Mouse (Mus musculus) intestine, embryonic 16.5 days (tissue): ENCODE data around the gene Dtx4. TPM values are rescaled to one million over a fixed set of nuclear protein-coding genes. Genes with fewer than 3 reads are reported as not detected.

ENCODE experiments used
- ATAC-seq: fragments of 200-750 bp; cut with Nextera tagmentation; 2 replicates; pipeline ENCODE4 v1.8.0; 2017; ENCODE audit warnings: moderate TSS enrichment, moderate library complexity
- H3K27ac ChIP-seq: fragments of 300-500 bp; sonication (generic); 2 replicates; pipeline ENCODE4 v1.5.1; 2014; ENCODE audit warnings: mild to moderate bottlenecking, low read length
- H3K27me3 ChIP-seq: fragments of 300-500 bp; sonication (generic); replicated peaks from 2 replicates; pipeline ENCODE4 v1.6.1; 2014; ENCODE audit warnings: low read length, control low read depth, mixed read lengths; ENCODE audit not compliant: control insufficient read depth, insufficient read depth
- H3K36me3 ChIP-seq: fragments of 300-500 bp; sonication (generic); 2 replicates; pipeline ENCODE4 v1.6.1; 2014; ENCODE audit warnings: low read length, control low read depth; ENCODE audit not compliant: control insufficient read depth, insufficient read depth
- H3K4me1 ChIP-seq: fragments of 300-500 bp; sonication (generic); 2 replicates; pipeline ENCODE4 v1.6.1; 2014; ENCODE audit warnings: low read length, control low read depth, mixed read lengths; ENCODE audit not compliant: control insufficient read depth, insufficient read depth
- H3K4me2 ChIP-seq: fragments of 300-500 bp; sonication (generic); 2 replicates; pipeline ENCODE4 v1.6.1; 2014; ENCODE audit warnings: low read depth, low read length, control low read depth
- H3K4me3 ChIP-seq: fragments of 300-500 bp; sonication (generic); 2 replicates; pipeline ENCODE4 v1.5.1; 2014; ENCODE audit warnings: mild to moderate bottlenecking, low read length
- H3K9ac ChIP-seq: fragments of 300-500 bp; sonication (generic); 2 replicates; pipeline ENCODE4 v1.6.1; 2014; ENCODE audit warnings: low read depth, low read length
- H3K9me3 ChIP-seq: fragments of 300-500 bp; sonication (generic); 2 replicates; pipeline ENCODE4 v1.6.1; 2016; ENCODE audit warnings: low read length, control low read depth; ENCODE audit not compliant: control insufficient read depth
- WGBS: fragments of 180-500 bp; shearing (Covaris S2); extraction: QIAGEN DNeasy Blood & Tissue Kit; methylation state at CpG from one replicate; pipeline ENCODE4 v1.1.7; 2014; 5-methylcytosine and 5-hydroxymethylcytosine counted together
- polyA plus RNA-seq: library from polyadenylated mRNA; unstranded; fragments of >200 nt; fragmentation: Nextera tagmentation; extraction: Ambion mirVana; gene quantifications from 2 replicates; pipeline ENCODE4 v1.2.1, GENCODE M21; 2015

Dtx4 gene
- polyA plus RNA-seq, 1 experiment from 2014 or later: 9.9 TPM

- Histone ChIP-seq H3K4me2 (no peak overlapping the region), H3K36me3 (peaks cover 8% of the 10 kb centered on the region; the same call in 1 of the 2 replicates), H3K9me3 (no peaks in the 10 kb centered on the region), H3K4me1 (peaks cover 8% of the 10 kb centered on the region; the same call in 1 of the 2 replicates), H3K27ac (no peak overlapping the region), H3K27me3 (no peaks in the 10 kb centered on the region), H3K4me3 (no peak overlapping the region), H3K9ac (no peak overlapping the region)
- 58% methylated on average over 5 of the region's 5 CpGs for WGBS
- no peak for ATAC-seq
These were observed 37.1 kb downstream of the Dtx4 start for GRCm38 (mm10) chr19:12464127-12464526.

GRCm38 (mm10) chr19:12463722-12464035, 37.6 kb downstream of the Dtx4 start:
- Histone ChIP-seq H3K27me3 (no peaks in the 10 kb centered on the region), H3K36me3 (peaks cover 6% of the 10 kb centered on the region; the same call in 1 of the 2 replicates), H3K4me3 (no peak overlapping the region), H3K4me1 (peaks cover 8% of the 10 kb centered on the region; the same call in 1 of the 2 replicates), H3K4me2 (no peak overlapping the region), H3K9me3 (no peaks in the 10 kb centered on the region), H3K9ac (no peak overlapping the region), H3K27ac (no peak overlapping the region)
- 30% methylated on average over 1 of the region's 1 CpGs for WGBS
- ATAC-seq: peak; percentile 66

GRCm38 (mm10) chr19:12462851-12463721, 38.2 kb downstream of the Dtx4 start:
- H3K4me1 ChIP-seq: peaks cover 8% of the 10 kb centered on the region; the same call in 1 of the 2 replicates
- peaks cover 2% of the 10 kb centered on the region; the same call in 1 of the 2 replicates for H3K36me3 ChIP-seq
- H3K9me3 ChIP-seq: no peaks in the 10 kb centered on the region
- WGBS: 72% methylated on average over 7 of the region's 7 CpGs
- no peak overlapping the region for H3K4me2 ChIP-seq
- ATAC-seq: no peak
- H3K4me3 ChIP-seq: peak overlapping the region; percentile 4; the same call in 1 of the 2 replicates
- no peak overlapping the region for H3K9ac ChIP-seq
- no peaks in the 10 kb centered on the region for H3K27me3 ChIP-seq
- no peak overlapping the region for H3K27ac ChIP-seq

GRCm38 (mm10) chr19:12460282-12461249, 40.7 kb downstream of the Dtx4 start, which contains the start of gene Mpeg1:
TSS of gene Mpeg1 (plus strand) at chr19:12460779.
- no peaks in the 10 kb centered on the region for H3K36me3 ChIP-seq
- ATAC-seq: no peak

GRCm38 (mm10) chr19:12459516-12459915, 41.7 kb downstream of the Dtx4 start:
- Histone ChIP-seq H3K9ac (no peak overlapping the region), H3K36me3 (no peaks in the 10 kb centered on the region), H3K4me3 (no peak overlapping the region), H3K4me2 (no peak overlapping the region), H3K9me3 (no peaks in the 10 kb centered on the region), H3K27ac (no peak overlapping the region), H3K27me3 (no peaks in the 10 kb centered on the region), H3K4me1 (peaks cover 8% of the 10 kb centered on the region; the same call in 1 of the 2 replicates)
- WGBS: 78% methylated on average over 4 of the region's 4 CpGs
- ATAC-seq: no peak

More at GRCm38 (mm10) chr19:12460282-12461249, 40.7 kb downstream of the Dtx4 start, which contains the start of gene Mpeg1:
- Histone ChIP-seq H3K9ac (no peak within 1 kb of the TSS), H3K9me3 (no peaks in the 10 kb centered on the region), H3K27ac (no peak within 1 kb of the TSS), H3K4me1 (peaks cover 8% of the 10 kb centered on the region; the same call in 1 of the 2 replicates), H3K4me3 (no peak within 1 kb of the TSS), H3K27me3 (no peaks in the 10 kb centered on the region), H3K4me2 (no peak within 1 kb of the TSS)
- WGBS: 70% methylated on average over 11 of the region's 11 CpGs

- no peaks in the 10 kb centered on the region for H3K36me3 ChIP-seq
- 50% methylated on average over 12 of the region's 12 CpGs for WGBS
- H3K4me3 ChIP-seq: no peak overlapping the region
- no peaks in the 10 kb centered on the region for H3K4me1 ChIP-seq
- no peak overlapping the region for H3K9ac ChIP-seq
- no peak overlapping the region for H3K27ac ChIP-seq
- ATAC-seq: no peak
- 0 out of 2 replicates have a peak overlapping the region, but pooled peaks have one; percentile 1 for H3K4me2 ChIP-seq
- H3K27me3 ChIP-seq: no peaks in the 10 kb centered on the region
- H3K9me3 ChIP-seq: no peaks in the 10 kb centered on the region
These were observed 43.7 kb downstream of the Dtx4 start for GRCm38 (mm10) chr19:12457401-12458066.

GRCm38 (mm10) chr19:12445014-12445413, 56.2 kb downstream of the Dtx4 start:
- 81% methylated on average over 3 of the region's 3 CpGs for WGBS
- no peak overlapping the region for H3K4me2 ChIP-seq
- no peak overlapping the region for H3K9ac ChIP-seq
- H3K4me3 ChIP-seq: no peak overlapping the region
- H3K4me1 ChIP-seq: no peaks in the 10 kb centered on the region; the same call in 1 of the 2 replicates
- H3K36me3 ChIP-seq: no peaks in the 10 kb centered on the region
- no peaks in the 10 kb centered on the region for H3K27me3 ChIP-seq
- ATAC-seq: no peak
- H3K9me3 ChIP-seq: no peaks in the 10 kb centered on the region
- no peak overlapping the region for H3K27ac ChIP-seq

GRCm38 (mm10) chr19:12442560-12442959, 58.7 kb downstream of the Dtx4 start:
- H3K4me2 ChIP-seq: no peak overlapping the region
- ATAC-seq: no peak
- WGBS: 78% methylated on average over 4 of the region's 4 CpGs

More at GRCm38 (mm10) chr19:12442560-12442959, 58.7 kb downstream of the Dtx4 start:
- Histone ChIP-seq H3K27me3 (no peaks in the 10 kb centered on the region), H3K36me3 (no peaks in the 10 kb centered on the region), H3K9ac (no peak overlapping the region), H3K4me1 (no peaks in the 10 kb centered on the region; the same call in 1 of the 2 replicates), H3K4me3 (no peak overlapping the region), H3K9me3 (no peaks in the 10 kb centered on the region), H3K27ac (no peak overlapping the region)
